Mouse (Mus musculus) central nervous system, embryonic 18 days (tissue): Measurements from ENCODE around the gene Tmem8. TPM values are rescaled to one million over a fixed set of nuclear protein-coding genes. Genes with fewer than 3 reads are reported as not detected.

Experiments
- polyA plus RNA-seq: library from polyadenylated mRNA; depleted of rRNA; stranded (reverse); fragments of >200 nt; gene quantifications from 2 replicates; pipeline ENCODE4 v1.2.3, GENCODE M21; 2012; rRNA removed

Tmem8 gene
- 9.5 and 10.5 TPM in 2 replicates for polyA plus RNA-seq

DNA sequence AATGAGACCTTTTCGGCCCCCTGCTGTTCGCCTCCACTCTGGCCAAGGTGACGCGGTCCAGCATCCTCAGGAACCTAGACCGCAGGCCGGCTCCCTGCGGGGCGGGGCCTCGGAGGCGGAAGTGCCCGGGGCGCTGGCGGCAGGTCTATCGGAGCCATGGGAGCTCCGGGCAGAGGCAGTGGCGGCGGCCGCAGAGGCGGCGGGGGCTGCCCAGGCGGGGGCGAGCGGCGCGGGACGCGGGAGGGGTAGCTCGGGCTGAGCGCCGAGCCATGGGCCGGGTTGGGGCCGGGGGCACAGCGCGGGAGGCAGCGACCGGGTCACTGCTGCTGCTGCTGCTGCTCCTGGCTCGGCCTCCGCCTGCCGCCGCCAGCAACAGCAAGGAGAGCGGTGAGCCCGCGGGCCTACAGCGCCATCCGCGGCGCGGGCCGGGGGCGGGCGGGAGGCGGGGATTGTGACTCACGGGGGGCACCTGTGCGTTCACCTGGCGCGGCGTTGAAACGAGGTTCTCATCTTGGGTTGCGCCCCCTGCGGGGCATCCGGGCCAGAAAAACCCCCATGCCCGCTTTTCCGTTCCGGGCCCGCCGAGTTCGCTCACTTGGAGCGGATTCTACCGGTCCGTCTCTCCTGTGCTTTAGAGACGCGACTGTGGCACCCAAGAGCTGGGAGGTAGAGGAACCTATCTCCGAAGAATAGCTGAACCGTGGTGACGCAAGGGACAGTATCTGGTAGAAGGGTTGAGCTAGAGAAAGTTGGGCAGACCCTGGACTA, at the start of gene Tmem8:
Gene Tmem8, plus strand, starts transcription at position 119 of the 768 bp plus-strand sequence.

DNA sequence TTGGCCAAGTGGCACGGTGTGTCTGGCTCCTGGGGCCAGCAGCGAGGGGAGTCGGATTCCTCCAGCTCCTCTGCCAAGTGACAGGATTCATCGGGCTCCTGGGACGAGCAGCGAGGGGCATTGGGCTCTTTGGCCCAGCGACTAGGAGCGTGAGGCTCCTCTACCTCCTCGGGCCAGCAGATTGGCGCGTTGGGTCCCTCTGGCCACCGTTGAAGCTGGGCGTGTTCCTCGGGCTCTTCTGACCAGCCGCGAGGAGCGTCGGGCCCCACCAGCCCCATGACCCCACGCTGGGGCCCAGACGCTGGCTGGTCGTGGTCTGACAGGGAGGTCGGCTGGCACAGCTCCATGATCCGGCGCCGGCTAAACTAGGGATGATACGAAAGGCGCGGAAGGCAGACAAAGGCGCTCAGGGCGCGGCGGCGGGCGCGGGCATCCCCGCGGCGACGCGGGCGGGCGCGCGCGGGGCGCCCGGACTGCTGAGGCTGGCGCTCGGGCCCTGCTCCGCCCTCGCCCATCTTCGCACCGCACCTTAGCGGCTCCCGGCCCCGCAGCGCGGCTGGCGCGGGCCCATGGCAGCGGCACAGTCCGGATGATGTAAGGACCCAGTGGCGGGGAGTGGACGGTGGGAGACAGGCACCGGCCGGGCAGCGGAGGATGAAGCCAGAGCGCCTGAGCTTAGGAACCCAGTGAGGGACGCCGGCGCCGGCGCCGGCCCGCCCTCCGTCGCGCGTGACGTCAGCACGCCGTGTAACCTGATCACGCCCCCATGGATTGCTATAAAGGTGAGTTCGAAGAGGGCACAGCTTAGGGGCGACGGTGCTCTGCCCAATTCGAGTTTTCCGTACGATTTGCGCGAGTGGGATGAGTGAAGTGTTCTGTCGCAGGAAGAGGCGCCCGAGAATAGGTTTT, 44.0 kb upstream of the Tmem8 start, which contains the start of gene Rab11fip3:
Gene Rab11fip3, minus strand, starts transcription at position 725 of the 909 bp plus-strand sequence.

DNA sequence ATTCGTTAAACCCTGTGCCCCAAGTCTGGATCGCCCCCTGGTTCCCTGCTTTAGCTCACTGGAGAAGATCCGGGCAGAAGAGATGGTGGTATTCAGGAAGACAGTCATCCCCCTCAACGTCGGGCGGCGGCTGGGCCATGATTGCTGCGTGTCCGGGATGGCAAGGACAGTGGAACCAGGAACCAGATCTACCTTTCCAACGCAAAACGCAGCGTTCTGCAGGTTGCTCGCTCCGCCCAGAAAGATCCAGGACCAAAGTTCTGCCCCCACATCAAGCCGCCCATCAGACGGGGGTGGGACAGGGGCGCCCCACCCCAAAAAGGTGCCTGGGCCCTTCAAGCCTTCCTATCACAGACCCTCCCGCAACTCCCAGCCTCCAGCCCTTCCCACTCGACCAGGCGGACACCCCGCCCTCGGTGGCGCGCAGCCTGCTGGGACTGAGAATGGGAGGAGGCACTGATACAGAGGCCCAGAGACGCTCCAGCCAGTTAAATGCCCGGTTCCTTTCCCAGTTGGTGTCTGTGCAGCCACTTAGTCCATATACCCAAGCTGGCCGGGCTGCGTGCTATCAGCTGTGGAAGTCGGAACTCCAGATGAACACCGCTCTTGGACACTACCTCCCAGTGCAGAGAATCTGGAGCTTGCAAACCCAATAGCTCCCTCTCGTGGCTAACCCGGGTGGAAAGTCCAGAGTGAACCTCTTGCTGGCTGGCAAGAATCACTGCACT, 23.0 kb upstream of the Tmem8 start, which contains the start of gene Decr2:
Gene Decr2, minus strand, starts transcription at position 433 of the 728 bp plus-strand sequence.

DNA sequence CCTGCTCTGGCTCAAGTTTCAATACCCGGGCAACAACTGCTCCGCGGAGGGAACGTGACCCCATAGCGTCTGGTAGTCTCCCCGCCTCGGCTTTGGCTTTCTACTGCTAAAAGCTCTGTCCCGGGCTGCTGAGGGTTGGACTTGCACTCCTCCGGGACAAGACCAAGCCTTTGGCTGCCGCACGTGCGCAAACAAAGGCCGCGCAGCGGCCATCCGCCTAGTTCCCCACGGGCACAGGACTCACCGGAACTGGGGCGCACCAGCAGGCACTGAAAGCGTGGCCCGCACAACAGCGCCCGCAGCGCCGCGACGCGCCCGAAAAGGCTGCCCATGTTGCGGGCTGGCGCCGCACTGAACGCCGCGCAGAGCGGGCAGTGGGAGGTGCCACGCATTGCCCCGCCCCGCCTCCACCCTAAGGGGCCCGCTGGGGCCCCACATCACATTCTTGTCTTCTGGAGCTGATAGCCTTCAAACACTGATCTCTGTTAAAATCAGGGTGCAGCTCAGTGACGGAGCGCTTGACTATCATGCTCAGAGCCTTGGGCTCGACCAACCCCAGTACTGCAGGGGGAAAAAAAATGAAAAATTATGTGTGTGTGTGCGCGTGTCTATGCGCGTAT, 17.9 kb upstream of the Tmem8 start, which contains the start of gene Nme4:
Gene Nme4, minus strand, starts transcription at position 482 of the 620 bp plus-strand sequence.

DNA sequence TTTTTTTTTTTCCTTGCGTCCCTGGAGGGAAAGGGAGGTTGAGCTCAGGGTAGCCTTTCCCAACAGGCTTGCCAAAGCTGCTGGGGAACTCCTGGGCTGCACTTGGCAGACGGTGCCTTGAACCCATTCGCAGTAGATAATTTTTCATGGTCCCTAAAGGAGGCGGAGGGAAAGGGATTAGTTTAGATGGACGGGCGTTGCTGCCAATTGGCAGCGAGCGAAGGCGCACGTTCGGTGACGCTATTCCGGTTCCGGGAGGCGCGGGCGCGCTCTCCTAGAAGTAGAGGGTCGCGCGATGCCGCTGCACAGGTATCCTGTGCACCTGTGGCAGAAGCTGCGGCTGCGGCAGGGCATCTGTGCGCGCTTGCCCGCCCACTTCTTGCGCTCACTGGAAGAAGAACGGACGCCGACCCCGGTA, 10.2 kb downstream of the Tmem8 start, which contains the start of gene Mrpl28:
Gene Mrpl28, plus strand, starts transcription at position 234 of the 418 bp plus-strand sequence.

DNA sequence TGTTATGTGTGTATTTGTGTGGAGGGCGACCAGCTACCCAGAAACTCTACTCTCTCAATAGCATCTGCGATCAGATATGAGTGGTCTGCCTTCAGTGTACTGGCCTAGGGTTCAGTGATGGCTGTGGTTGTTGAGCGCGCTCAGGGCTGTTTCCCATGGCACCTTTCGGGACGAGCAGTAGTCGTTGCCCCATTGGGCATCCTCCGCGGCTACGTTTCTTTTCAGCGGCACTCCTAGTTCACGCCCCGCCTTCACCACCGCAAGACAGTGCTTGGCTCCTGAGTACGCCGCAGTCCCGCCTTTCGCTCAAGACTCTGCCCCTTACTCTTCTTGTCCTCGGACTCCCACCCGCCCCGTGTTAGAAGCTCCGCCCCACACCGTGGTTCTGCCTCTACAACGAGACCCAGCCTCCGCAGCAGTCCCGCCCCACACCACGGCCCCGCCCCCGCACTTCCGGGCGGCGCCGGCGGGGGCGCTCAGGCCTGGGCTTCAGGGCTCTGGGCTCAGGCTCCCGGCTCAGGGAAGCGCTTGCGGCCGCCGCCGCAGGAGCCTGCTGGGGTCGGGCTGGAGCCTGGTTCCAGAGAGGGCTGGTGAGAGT, 25.2 kb downstream of the Tmem8 start, which contains the start of gene Axin1:
Gene Axin1, plus strand, starts transcription at position 450 of the 598 bp plus-strand sequence.

Other genes with a start within 250 kb of the Tmem8 start
- gene Mcrip2, start 244.5 kb upstream of the Tmem8 start, polyA plus RNA-seq = 20.1 and 21.8 TPM in 2 replicates
- 67.4 and 73.2 TPM in 2 replicates for gene Mettl26, start 238.2 kb upstream of the Tmem8 start, polyA plus RNA-seq
- gene Wfikkn1, start 232.4 kb upstream of the Tmem8 start, polyA plus RNA-seq = 0.39 and 0.40 TPM in 2 replicates
- gene Rab40c, start 193.6 kb upstream of the Tmem8 start, polyA plus RNA-seq = 88.6 and 89.3 TPM in 2 replicates
- gene Pigq, start 168.4 kb upstream of the Tmem8 start, polyA plus RNA-seq = 107 and 111 TPM in 2 replicates
- gene Nhlrc4, start 168.3 kb upstream of the Tmem8 start, polyA plus RNA-seq = 0.29 and 0.44 TPM in 2 replicates
- gene A930017K11Rik, start 160.7 kb upstream of the Tmem8 start, polyA plus RNA-seq = 0.62 and 1.1 TPM in 2 replicates
- gene Capn15, start 127.5 kb upstream of the Tmem8 start, polyA plus RNA-seq = 38.4 and 38.8 TPM in 2 replicates
- 58.8 and 66.0 TPM in 2 replicates for gene Rab11fip3, start 43.7 kb upstream of the Tmem8 start, polyA plus RNA-seq
- 34.1 and 34.8 TPM in 2 replicates for gene Decr2, start 23.0 kb upstream of the Tmem8 start, polyA plus RNA-seq
- gene Nme4, start 17.7 kb upstream of the Tmem8 start, polyA plus RNA-seq = 24.6 and 25.0 TPM in 2 replicates
- gene Mrpl28, start 10.2 kb downstream of the Tmem8 start, polyA plus RNA-seq = 100 and 106 TPM in 2 replicates
- gene Axin1, start 25.4 kb downstream of the Tmem8 start, polyA plus RNA-seq = 24.1 and 24.8 TPM in 2 replicates
- gene Pdia2, start 85.8 kb downstream of the Tmem8 start, polyA plus RNA-seq = 0.05 and 0.06 TPM in 2 replicates
- 25.8 and 30.9 TPM in 2 replicates for gene Rgs11, start 89.7 kb downstream of the Tmem8 start, polyA plus RNA-seq
- 133 and 144 TPM in 2 replicates for gene Arhgdig, start 94.5 kb downstream of the Tmem8 start, polyA plus RNA-seq
- gene Fam234a, start 130.9 kb downstream of the Tmem8 start, polyA plus RNA-seq = 25.7 and 26.1 TPM in 2 replicates
- gene Luc7l, start 139.6 kb downstream of the Tmem8 start, polyA plus RNA-seq = 111 and 112 TPM in 2 replicates